In genomic region chr2:168118456-168118855, GRCm38 (mm10) we compare ENCODE assay signal across 23 mouse cellular contexts.
"Had no signal": no experiment of that assay in that cellular context is flagged by ENCODE, and none has a peak within 500 bp of the region (broad histone marks: within the 10 kb centered on the region; RNA-seq: fewer than 3 reads in every experiment).

No protein-coding gene starts in this region.

- ATAC-seq: inflammation-experienced regulatory T-cells, adult 6 months; intestine, postnatal 0 days had no signal

- DNase-seq: gastrocnemius, adult 2 months; gastrocnemius, postnatal 10 days; gastrocnemius, postnatal 25 days; heart, adult 18-20 months; heart, postnatal 10 days; heart, postnatal 4 days; kidney, adult 18-20 months; kidney, adult 8-10 months; kidney, postnatal 14 days; kidney, postnatal 4 days; liver had no signal

- H3K9me3 ChIP-seq: heart, embryonic 10.5 days; heart, embryonic 12.5 days; hindbrain, embryonic 10.5 days; hindbrain, embryonic 12.5 days; intestine, embryonic 15.5 days; kidney, embryonic 15.5 days; limb, embryonic 10.5 days; limb, embryonic 12.5 days had no signal

- H3K36me3 ChIP-seq: heart, embryonic 10.5 days; heart, embryonic 12.5 days; hindbrain, embryonic 10.5 days; hindbrain, embryonic 12.5 days; intestine, embryonic 15.5 days; kidney, embryonic 15.5 days; limb, embryonic 10.5 days; limb, embryonic 12.5 days had no signal

- H3K27ac ChIP-seq: gastrocnemius, adult 2 months; hindbrain, embryonic 10.5 days; hindbrain, embryonic 12.5 days; hindbrain, embryonic 14.5 days; intestine, embryonic 15.5 days; kidney, embryonic 15.5 days; kidney, postnatal 0 days; limb, embryonic 12.5 days had no signal

- H3K4me3 ChIP-seq: gastrocnemius, adult 2 months; kidney, embryonic 15.5 days had no signal

- H3K27me3 ChIP-seq: intestine, embryonic 15.5 days; kidney, embryonic 15.5 days had no signal

- H3K9ac ChIP-seq: heart, embryonic 12.5 days; hindbrain, embryonic 12.5 days; hindbrain, embryonic 14.5 days; intestine, embryonic 15.5 days; limb, embryonic 12.5 days had no signal

- H3K4me2 ChIP-seq: hindbrain, embryonic 12.5 days; hindbrain, embryonic 14.5 days had no signal
